Comparison of ENCODE assay signal across 8 mouse cellular contexts in the genomic region with DNA sequence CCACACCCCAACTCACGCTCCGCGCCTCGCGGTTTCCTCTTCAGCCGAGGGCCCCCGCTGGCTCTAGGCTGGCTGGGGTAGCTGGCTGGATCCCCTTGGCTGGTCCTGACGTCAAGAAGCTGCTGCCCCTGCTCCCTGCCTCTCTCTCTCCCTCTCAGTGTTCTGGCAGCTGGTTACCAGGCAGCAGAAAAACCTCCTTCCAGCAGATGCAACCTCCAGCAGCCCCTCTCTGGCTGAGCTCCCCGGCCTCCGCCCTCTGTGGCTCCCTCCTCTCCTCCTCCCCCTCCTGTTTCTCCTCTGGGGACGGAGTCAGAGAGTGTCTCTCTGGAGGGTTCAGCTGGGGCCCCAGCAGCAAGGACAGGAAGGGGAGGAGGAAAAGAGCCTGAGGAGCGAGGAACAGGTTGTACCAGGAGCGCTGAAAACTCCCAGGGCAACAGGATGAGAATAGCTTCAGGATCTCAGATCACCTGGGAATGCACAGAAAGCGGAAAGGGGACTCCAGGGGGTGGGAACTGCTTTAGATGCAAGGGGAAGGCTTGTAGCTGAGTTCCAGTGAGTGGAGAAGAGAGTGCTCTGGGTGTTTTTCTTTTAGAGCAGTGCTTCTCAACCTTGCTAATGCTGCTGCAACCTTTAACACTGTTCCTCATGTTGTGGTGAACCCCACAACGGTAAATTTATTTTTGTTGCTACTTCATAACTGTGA. TPM values are rescaled to one million over a fixed set of nuclear protein-coding genes. Genes with fewer than 3 reads are reported as not detected.
DNase-seq lines count a peak whose midpoint lies in the region; ATAC-seq and TF ChIP-seq lines count a peak whose summit lies in the region.

A gene (minus strand): TSS at position 205 of the 703 bp plus-strand sequence.

- peak within 1 kb of the TSS; percentile 26; the same call in 1 of the 2 replicates for H3K9ac ChIP-seq in neural tube, embryonic 15.5 days (replicated peaks)

- peak; percentile 84 for ATAC-seq in neural tube, embryonic 15.5 days (ENCODE audit: low FRiP score)

- no peak for TF ChIP-seq CTCF in left cerebral cortex, adult 2 months (IDR thresholded peaks at IDR 0.05)

- no peaks in the 10 kb centered on the region for H3K9me3 ChIP-seq in neural tube, embryonic 15.5 days (replicated peaks)

- intact Hi-C loops in left cerebral cortex, adult 2 months (cut with DNase I): no loop called here

- H3K36me3 ChIP-seq in neural tube, embryonic 15.5 days: no peaks in the 10 kb centered on the region

- peak within 1 kb of the TSS; percentile 55 for H3K4me2 ChIP-seq in neural tube, embryonic 15.5 days

- peaks cover 10% of the 10 kb centered on the region for H3K27me3 ChIP-seq in neural tube, embryonic 15.5 days (replicated peaks)

- WGBS in neural tube, embryonic 15.5 days: under 1% methylated on average over 15 of the region's 15 CpGs

- no peak within 1 kb of the TSS for H3K27ac ChIP-seq in left cerebral cortex, adult 2 months
- peak within 1 kb of the TSS; percentile 56 for H3K27ac ChIP-seq in neural tube, embryonic 15.5 days (replicated peaks)

- H3K4me3 ChIP-seq in left cerebral cortex, adult 2 months: 0 out of 2 replicates have a peak within 1 kb of the TSS, but pooled peaks have one; percentile 7
- H3K4me3 ChIP-seq in neural tube, embryonic 15.5 days (replicated peaks): peak within 1 kb of the TSS; percentile 27

- peaks cover 17% of the 10 kb centered on the region for H3K4me1 ChIP-seq in neural tube, embryonic 15.5 days

- no peak for DNase-seq in left cerebral cortex, adult 2 months (ENCODE audit: extremely low spot score in 1 of 2, low spot score in 2 of 2)
- no peak for DNase-seq in left cerebral cortex, adult 11 months (ENCODE audit: low spot score)
- DNase-seq in embryo, embryonic 11 days: peak; percentile 72
- DNase-seq in heart, adult 9 months (ENCODE audit: low spot score in 2 of 2): peak; percentile 77 to 91
- peak; percentile 47 to 55 for DNase-seq in kidney, postnatal 4 days
- no peak for DNase-seq in cerebellum, adult 11 months
- no peak for DNase-seq in adrenal gland, adult 18-20 months (ENCODE audit: low spot score in 2 of 2)

RNA-seq across cellular contexts. Expression of the gene that starts here (rescaled TPM):
- total RNA-seq in left cerebral cortex, adult 2 months (2021): 1 to 10 TPM; 4.2 to 5.6 TPM
- 3.1 and 4.1 TPM in 2 replicates for polyA plus RNA-seq in neural tube, embryonic 15.5 days (2015; fragmentation: Nextera tagmentation; extraction: Ambion mirVana)
- total RNA-seq in adrenal gland, adult 18-20 months (2021): 1 to 10 TPM; 2.4 to 4.0 TPM

Comparison
In these comparisons a context has a peak if more than half of its experiments do, and no peak if none do; other contexts are left out.
1. DNase-seq: peak in embryo, embryonic 11 days (single experiment), heart, adult 9 months (2 of 2) and kidney, postnatal 4 days (2 of 2); none in left cerebral cortex, adult 2 months (0 of 2), left cerebral cortex, adult 11 months (single experiment), cerebellum, adult 11 months (single experiment) and adrenal gland, adult 18-20 months (0 of 2).